Mouse (Mus musculus): ENCODE results near the gene Laptm5.

- no peak for TF ChIP-seq POLR2A (IDR thresholded peaks at IDR 0.05; ENCODE audit: borderline replicate concordance, extremely low read depth, insufficient read depth, insufficient read length, poor library complexity, severe bottlenecking)
- no peak for TF ChIP-seq CTCF (IDR thresholded peaks at IDR 0.05; ENCODE audit: borderline replicate concordance, extremely low read depth, insufficient read depth, insufficient read length)
Observed at GRCm38 (mm10) chr4:130908133-130908532, 4.8 kb upstream of the Laptm5 start.

Data from brain, embryonic 14.5 days (tissue).